In genomic region chrX:99137143-99137870, GRCm38 (mm10) we compare ENCODE assay signal across 8 mouse cellular contexts. TPM values are rescaled to one million over a fixed set of nuclear protein-coding genes. Genes with fewer than 3 reads are reported as not detected.
DNase-seq lines count a peak whose midpoint lies in the region; ATAC-seq lines count a peak whose summit lies in the region.

No protein-coding gene starts in this region.

- peak overlapping the region; percentile 79 for H3K27ac ChIP-seq in hindbrain, embryonic 11.5 days (ENCODE audit: low read depth, low read length)

- WGBS in hindbrain, embryonic 11.5 days: 20% methylated on average over 25 of the region's 31 CpGs

- H3K4me2 ChIP-seq in hindbrain, embryonic 11.5 days (replicated peaks; ENCODE audit: low read depth, low read length): peak overlapping the region; percentile 70

- H3K4me3 ChIP-seq in erythroblast, embryonic 14.5 days (replicated peaks): peak overlapping the region; percentile 49
- peak overlapping the region; percentile 72 for H3K4me3 ChIP-seq in hindbrain, embryonic 11.5 days (ENCODE audit: low read depth, low read length)
- H3K4me3 ChIP-seq in megakaryocyte, embryonic 14.5 days (replicated peaks): peak overlapping the region; percentile 93

- ATAC-seq in erythroblast, adult 5-6 weeks (replicated peaks; ENCODE audit: low FRiP score, poor library complexity, severe bottlenecking): no peak
- ATAC-seq in hindbrain, embryonic 11.5 days (ENCODE audit: low FRiP score): no peak

- H3K27me3 ChIP-seq in erythroblast, embryonic 14.5 days (ENCODE audit: control insufficient read depth): peaks cover 47% of the 10 kb centered on the region
- no peaks in the 10 kb centered on the region; the same call in 1 of the 2 replicates for H3K27me3 ChIP-seq in hindbrain, embryonic 11.5 days (ENCODE audit: control insufficient read depth, insufficient read depth, low read length)
- peaks cover 51% of the 10 kb centered on the region for H3K27me3 ChIP-seq in megakaryocyte, embryonic 14.5 days (replicated peaks)

- H3K4me1 ChIP-seq in erythroblast, embryonic 14.5 days (ENCODE audit: control insufficient read depth): peaks cover 15% of the 10 kb centered on the region
- peaks cover 3% of the 10 kb centered on the region for H3K4me1 ChIP-seq in hindbrain, embryonic 11.5 days (replicated peaks; ENCODE audit: control insufficient read depth, insufficient read depth, low read length)
- peaks cover 53% of the 10 kb centered on the region for H3K4me1 ChIP-seq in megakaryocyte, embryonic 14.5 days

- peak; percentile 2 for DNase-seq in R1 (ENCODE audit: low read depth, low spot score)
- peak; percentile 30 for DNase-seq in hindbrain, embryonic 11.5 days (ENCODE audit: low spot score)
- no peak for DNase-seq in adrenal gland, postnatal 10 days
- DNase-seq in gastrocnemius, adult 8-10 months (ENCODE audit: low spot score in 2 of 2): no peak
- DNase-seq in adrenal gland, adult 8-10 months: no peak

- peaks cover 22% of the 10 kb centered on the region for H3K9me3 ChIP-seq in erythroblast, embryonic 14.5 days (ENCODE audit: control insufficient read depth, low read length)
- no peaks in the 10 kb centered on the region for H3K9me3 ChIP-seq in hindbrain, embryonic 11.5 days (ENCODE audit: control insufficient read depth, low read length)
- H3K9me3 ChIP-seq in megakaryocyte, embryonic 14.5 days: peaks cover 14% of the 10 kb centered on the region

- H3K9ac ChIP-seq in hindbrain, embryonic 11.5 days (ENCODE audit: low read depth, low read length): peak overlapping the region; percentile 88

- no peaks in the 10 kb centered on the region for H3K36me3 ChIP-seq in erythroblast, embryonic 14.5 days (ENCODE audit: control insufficient read depth)
- no peaks in the 10 kb centered on the region for H3K36me3 ChIP-seq in hindbrain, embryonic 11.5 days (ENCODE audit: control insufficient read depth, insufficient read depth, low read length)
- H3K36me3 ChIP-seq in megakaryocyte, embryonic 14.5 days (replicated peaks; ENCODE audit: low read length): no peaks in the 10 kb centered on the region

RNA-seq across cellular contexts. Expression of gene Efnb1, which starts 1.4 kb away (rescaled TPM):
- polyA plus RNA-seq in erythroblast, embryonic 14.5 days (2012): 0.03 and 0.06 TPM in 2 replicates
- total RNA-seq in erythroblast, adult 5-6 weeks (2015; ENCODE audit: low replicate concordance): 0.21 TPM in 1 of 2 replicates, not detected in the other
- 0.28 TPM in 1 of 2 replicates, not detected in the other for total RNA-seq in erythroblast, adult 5-6 weeks (2017; ENCODE audit: low replicate concordance)
- 35.5 and 37.8 TPM in 2 replicates for polyA plus RNA-seq in hindbrain, embryonic 11.5 days (2014; fragmentation: Nextera tagmentation; extraction: Ambion mirVana)
- polyA plus RNA-seq in megakaryocyte, embryonic 14.5 days (2012; ENCODE audit: insufficient read depth, low replicate concordance): 8.6 and 12.4 TPM in 2 replicates
- 10 to 100 TPM; 48.2 to 53.3 TPM for total RNA-seq in adrenal gland, postnatal 10 days (2021)
- 1 to 10 TPM; 2.8 to 5.0 (median 4.0) TPM for total RNA-seq in gastrocnemius, adult 8-10 months (2022)
- 10 to 100 TPM; 58.4 to 80.1 (median 64.8) TPM for total RNA-seq in adrenal gland, adult 8-10 months (2022)

Comparison
In these comparisons a context has a peak if more than half of its experiments do, and no peak if none do; other contexts are left out.
1. DNase-seq: peak in R1 (single experiment) and hindbrain, embryonic 11.5 days (single experiment); none in adrenal gland, postnatal 10 days (single experiment), gastrocnemius, adult 8-10 months (0 of 2) and adrenal gland, adult 8-10 months (single experiment).
2. RNA of gene Efnb1, which starts 1.4 kb away (total RNA-seq): 58.4 to 80.1 TPM in adrenal gland, adult 8-10 months and 48.2 to 53.3 TPM in adrenal gland, postnatal 10 days; 2.8 to 5.0 TPM in gastrocnemius, adult 8-10 months and 0.21 to 0.28 TPM in erythroblast, adult 5-6 weeks; every median in the first group is over 4 times any median in the second.
3. Peak in every context shown above with its lines, with median percentiles within 50 percentile points of each other: H3K4me3 ChIP-seq.